ENCODE assay signal across 8 mouse cellular contexts in the genomic region with DNA sequence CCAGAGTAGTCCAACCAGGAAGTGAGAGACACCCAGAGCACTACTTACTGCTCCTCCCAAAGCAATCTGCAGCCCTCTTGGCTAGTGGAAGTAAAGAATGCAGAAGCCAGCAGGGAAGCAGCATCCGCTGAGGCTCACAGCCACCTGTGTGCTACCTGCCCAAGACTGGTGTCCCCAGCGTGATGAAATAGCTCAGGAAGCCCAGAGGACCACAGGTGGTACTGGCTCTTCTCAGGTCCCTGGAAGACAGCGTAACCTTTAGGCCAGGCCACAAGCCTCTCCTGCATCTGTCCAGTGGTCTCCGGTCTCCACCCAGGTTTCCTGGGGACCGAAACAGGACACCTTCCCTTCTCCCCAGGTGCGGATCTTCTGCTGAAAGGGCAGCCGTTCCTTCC. TPM values are rescaled to one million over a fixed set of nuclear protein-coding genes. Genes with fewer than 3 reads are reported as not detected.
A peak's percentile ranks its signal among the peaks of the same experiment; 100 is the strongest.
DNase-seq lines count a peak whose midpoint lies in the region; ATAC-seq and TF ChIP-seq lines count a peak whose summit lies in the region.

No protein-coding gene starts in this region.

- no peaks in the 10 kb centered on the region for H3K9me3 ChIP-seq in kidney, embryonic 15.5 days (replicated peaks)
- H3K9me3 ChIP-seq in lung, embryonic 14.5 days (ENCODE audit: low read depth, low read length) = no peaks in the 10 kb centered on the region

- peak overlapping the region; percentile 79 for H3K4me3 ChIP-seq in gastrocnemius, adult 2 months
- peak overlapping the region; percentile 67 for H3K4me3 ChIP-seq in kidney, embryonic 15.5 days (replicated peaks)
- peak overlapping the region; percentile 66 for H3K4me3 ChIP-seq in lung, embryonic 14.5 days (ENCODE audit: low read depth, low read length)

- WGBS in kidney, embryonic 15.5 days = 17% methylated on average over 7 of the region's 7 CpGs
- WGBS in lung, embryonic 14.5 days = 19% methylated on average over 7 of the region's 7 CpGs

- no peak for DNase-seq in gastrocnemius, adult 2 months
- no peak for DNase-seq in gastrocnemius, adult 18-20 months (ENCODE audit: low spot score)
- DNase-seq in cerebellum, adult 11 months = peak; percentile 41
- no peak for DNase-seq in lung, embryonic 14.5 days
- peak; percentile 46 for DNase-seq in right cerebral cortex, adult 18-20 months
- DNase-seq in ovary, postnatal 36 days (ENCODE audit: low spot score) = no peak

- peaks cover 20% of the 10 kb centered on the region for H3K4me1 ChIP-seq in kidney, embryonic 15.5 days
- no peaks in the 10 kb centered on the region for H3K4me1 ChIP-seq in lung, embryonic 14.5 days (ENCODE audit: insufficient read depth)

- H3K4me2 ChIP-seq in kidney, embryonic 15.5 days = peak overlapping the region; percentile 92
- H3K4me2 ChIP-seq in lung, embryonic 14.5 days = peak overlapping the region; percentile 85

- intact Hi-C loops in gastrocnemius, adult 2 months (cut with DNase I) = no loop called here

- ATAC-seq in frontal cortex, adult (ENCODE audit: low TSS enrichment) = peak; percentile 50
- ATAC-seq in kidney, embryonic 15.5 days (replicated peaks; ENCODE audit: low FRiP score) = peak; percentile 44
- ATAC-seq in lung, embryonic 14.5 days (ENCODE audit: insufficient read depth) = peak; percentile 29; the same call in 1 of the 2 replicates

- H3K27ac ChIP-seq in gastrocnemius, adult 2 months = peak overlapping the region; percentile 66
- peak overlapping the region; percentile 74 for H3K27ac ChIP-seq in kidney, embryonic 15.5 days
- peak overlapping the region; percentile 42; the same call in 1 of the 2 replicates for H3K27ac ChIP-seq in lung, embryonic 14.5 days (ENCODE audit: low read depth)

- no peak for TF ChIP-seq CTCF in gastrocnemius, adult 2 months (IDR thresholded peaks at IDR 0.05)
- no peak for TF ChIP-seq CTCF in lung, embryonic 14.5 days (IDR thresholded peaks at IDR 0.05; ENCODE audit: low read depth)

- no peaks in the 10 kb centered on the region for H3K36me3 ChIP-seq in kidney, embryonic 15.5 days
- no peaks in the 10 kb centered on the region for H3K36me3 ChIP-seq in lung, embryonic 14.5 days (ENCODE audit: insufficient read depth)

- H3K27me3 ChIP-seq in kidney, embryonic 15.5 days = no peaks in the 10 kb centered on the region
- no peaks in the 10 kb centered on the region for H3K27me3 ChIP-seq in lung, embryonic 14.5 days (ENCODE audit: insufficient read depth, low read length)

- H3K9ac ChIP-seq in kidney, embryonic 15.5 days = peak overlapping the region; percentile 67
- H3K9ac ChIP-seq in lung, embryonic 14.5 days = peak overlapping the region; percentile 65

RNA-seq across cellular contexts. Expression of a gene that starts 0.8 kb away (rescaled TPM):
- 1 to 10 TPM; 2.2 to 3.2 TPM for total RNA-seq in gastrocnemius, adult 2 months (2021)
- 1 to 10 TPM; 1.3 TPM for total RNA-seq in gastrocnemius, adult 18-20 months (2021)
- 7.3 and 9.0 TPM in 2 replicates for polyA plus RNA-seq in kidney, embryonic 15.5 days (2015; fragmentation: Nextera tagmentation; extraction: Ambion mirVana)
- 5.4 and 7.1 TPM in 2 replicates for polyA plus RNA-seq in lung, embryonic 14.5 days (2014; fragmentation: Nextera tagmentation; extraction: Ambion mirVana)

Comparison
In these comparisons a context has a peak if more than half of its experiments do, and no peak if none do; other contexts are left out.
1. DNase-seq: peak in cerebellum, adult 11 months (single experiment) and right cerebral cortex, adult 18-20 months (single experiment); none in gastrocnemius, adult 2 months (single experiment), gastrocnemius, adult 18-20 months (single experiment), lung, embryonic 14.5 days (single experiment) and ovary, postnatal 36 days (single experiment).
2. Peak in every context shown above with its lines, with median percentiles within 50 percentile points of each other: H3K27ac ChIP-seq, H3K4me3 ChIP-seq and ATAC-seq.